Mouse (Mus musculus): ENCODE measurements around the gene Arl4a.

- TF ChIP-seq CTCF (conservative IDR thresholded peaks at IDR 0.05; ENCODE audit: low read length) = no peak
- no peak for TF ChIP-seq NANOG (IDR thresholded peaks at IDR 0.05; ENCODE audit: borderline replicate concordance, low read length)
- TF ChIP-seq POU5F1 (IDR thresholded peaks at IDR 0.05; ENCODE audit: borderline replicate concordance, low read length) = no peak
Observed at GRCm38 (mm10) chr12:39959166-39959565, 78.7 kb downstream of the Arl4a start.
